Mouse (Mus musculus) stomach, postnatal 0 days (tissue): ENCODE results near the gene Akt3. TPM values are rescaled to one million over a fixed set of nuclear protein-coding genes. Genes with fewer than 3 reads are reported as not detected.

ENCODE experiments used
- ATAC-seq: fragments of 200-750 bp; cut with Nextera tagmentation; 2 replicates; pipeline ENCODE4 v1.8.0; 2017; ENCODE audit not compliant: low FRiP score, low TSS enrichment
- DNase-seq: peaks from one replicate; pipeline ENCODE4 v3.0.0-alpha.2; 2016; ENCODE audit warnings: low spot score
- H3K27ac ChIP-seq: fragments of 300-500 bp; sonication (generic); replicated peaks from 2 replicates; pipeline ENCODE4 v1.5.1; 2014; ENCODE audit warnings: mild to moderate bottlenecking, control low read depth
- H3K27me3 ChIP-seq: fragments of 300-500 bp; sonication (generic); 2 replicates; pipeline ENCODE4 v1.6.1; 2014; ENCODE audit warnings: low read length; ENCODE audit not compliant: control insufficient read depth, insufficient read depth
- H3K36me3 ChIP-seq: fragments of 300-500 bp; sonication (generic); 2 replicates; pipeline ENCODE4 v1.6.1; 2014; ENCODE audit warnings: low read length, mixed read lengths; ENCODE audit not compliant: control insufficient read depth, insufficient read depth
- H3K4me1 ChIP-seq: fragments of 300-500 bp; sonication (generic); replicated peaks from 2 replicates; pipeline ENCODE4 v1.6.1; 2014; ENCODE audit warnings: antibody characterized with exemption; ENCODE audit not compliant: control insufficient read depth, insufficient read depth
- H3K4me2 ChIP-seq: fragments of 300-500 bp; sonication (generic); replicated peaks from 2 replicates; pipeline ENCODE4 v1.6.1; 2014; ENCODE audit warnings: low read depth, mild to moderate bottlenecking, control low read depth, moderate library complexity
- H3K4me3 ChIP-seq: fragments of 300-500 bp; sonication (generic); 2 replicates; pipeline ENCODE4 v1.5.1; 2014; ENCODE audit warnings: low read depth, low read length, control low read depth
- H3K9ac ChIP-seq: fragments of 300-500 bp; sonication (generic); 2 replicates; pipeline ENCODE4 v1.6.1; 2014; ENCODE audit warnings: mild to moderate bottlenecking, low read length, control low read depth, mixed read lengths
- H3K9me3 ChIP-seq: fragments of 300-500 bp; sonication (generic); 2 replicates; pipeline ENCODE4 v1.6.1; 2016; ENCODE audit warnings: low read length; ENCODE audit not compliant: control insufficient read depth
- CTCF ChIP-seq: IDR thresholded peaks from 2 replicates; pipeline ENCODE4 v1.5.1; 2016; ENCODE audit warnings: antibody characterized with exemption, low read depth, mild to moderate bottlenecking, moderate library complexity
- EP300 ChIP-seq: optimal IDR thresholded peaks from 2 replicates; pipeline ENCODE3; 2016; ENCODE audit warnings: antibody characterized with exemption
- WGBS: fragments of 180-500 bp; shearing (Covaris S2); extraction: QIAGEN DNeasy Blood & Tissue Kit; methylation state at CpG from one replicate; pipeline ENCODE4 v1.1.7; 2014; 5-methylcytosine and 5-hydroxymethylcytosine counted together
- polyA plus RNA-seq: library from polyadenylated mRNA; unstranded; fragments of >200 nt; fragmentation: Nextera tagmentation; extraction: Ambion mirVana; gene quantifications from 2 replicates; pipeline ENCODE4 v1.2.1, GENCODE M21; 2015

The Akt3 gene
- polyA plus RNA-seq, 1 experiment from 2014 or later, result 2.1 TPM

DNA sequence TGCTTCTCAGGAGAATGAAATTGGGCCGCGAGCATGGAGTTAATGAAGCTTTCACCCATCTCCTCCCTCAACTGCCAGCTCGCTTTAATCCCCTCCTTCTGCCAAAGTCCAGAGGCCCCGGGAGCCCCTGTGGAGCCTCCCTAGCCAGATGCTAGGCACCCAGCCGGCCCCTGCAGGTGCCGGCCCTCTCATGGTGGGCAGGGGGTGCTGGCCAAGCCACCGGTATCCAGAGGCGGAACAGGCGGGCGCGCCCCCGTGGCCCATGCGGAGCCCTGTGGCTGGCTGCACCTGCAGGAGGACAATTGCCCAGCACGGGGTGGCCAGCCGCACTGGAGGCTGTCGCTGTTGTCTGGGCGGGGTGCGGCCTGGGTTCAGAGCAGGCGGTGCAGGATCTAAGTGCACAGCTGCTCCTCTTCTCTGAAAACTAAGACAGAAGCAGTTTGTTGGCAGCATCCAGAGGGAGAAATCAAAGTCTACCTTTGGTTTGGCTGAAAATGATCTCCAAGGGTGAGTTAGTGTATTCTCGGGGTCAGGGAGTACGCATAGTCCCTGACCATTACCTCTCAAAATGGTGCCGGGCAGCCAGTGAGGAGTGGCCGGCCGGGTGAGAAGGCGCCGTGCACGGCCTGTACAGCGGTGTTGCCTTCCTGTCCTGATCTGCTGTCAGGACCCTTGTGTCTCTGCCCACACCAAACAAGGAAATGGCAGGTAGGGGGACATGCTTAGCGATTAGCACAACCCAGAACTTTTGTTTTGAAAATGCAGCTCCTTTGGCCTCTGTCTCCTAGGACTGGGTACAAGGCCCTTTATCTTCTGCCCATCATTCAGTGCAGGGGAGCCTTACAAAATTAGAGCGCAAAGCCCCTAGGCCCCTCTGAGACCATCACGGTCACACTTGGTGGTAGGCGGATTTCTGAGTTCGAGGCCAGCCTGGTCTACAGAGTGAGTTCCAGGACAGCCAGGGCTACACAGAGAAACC lies 260.0 kb downstream of the Akt3 start:
- Histone ChIP-seq H3K9ac (no peak overlapping the region), H3K4me2 (peak overlapping the region; percentile 27; the same call in 1 of the 2 replicates), H3K27ac (no peak overlapping the region), H3K27me3 (no peaks in the 10 kb centered on the region), H3K9me3 (no peaks in the 10 kb centered on the region), H3K4me1 (peaks cover 4% of the 10 kb centered on the region; the same call in 1 of the 2 replicates), H3K36me3 (no peaks in the 10 kb centered on the region), H3K4me3 (no peak overlapping the region)
- WGBS, result 64% methylated on average over 33 of the region's 33 CpGs
- peak; percentile 50; the same call in 1 of the 2 replicates for ATAC-seq
- DNase-seq, result peak; percentile 49
- no peak for TF ChIP-seq EP300
- TF ChIP-seq CTCF, result no peak

- WGBS, result 70% methylated on average over 6 of the region's 6 CpGs
- H3K27me3 ChIP-seq, result no peaks in the 10 kb centered on the region
- H3K4me1 ChIP-seq, result peaks cover 4% of the 10 kb centered on the region; the same call in 1 of the 2 replicates
- ATAC-seq (no peak), DNase-seq (no peak)
- no peak overlapping the region; the same call in 1 of the 2 replicates for H3K4me2 ChIP-seq
- H3K9ac ChIP-seq, result no peak overlapping the region
- no peaks in the 10 kb centered on the region for H3K9me3 ChIP-seq
- no peaks in the 10 kb centered on the region for H3K36me3 ChIP-seq
- H3K4me3 ChIP-seq, result no peak overlapping the region
- H3K27ac ChIP-seq, result no peak overlapping the region
- TF ChIP-seq CTCF, result no peak
- TF ChIP-seq EP300, result no peak
Observed at GRCm38 (mm10) chr1:176997254-176997653, 260.7 kb downstream of the Akt3 start.

DNA sequence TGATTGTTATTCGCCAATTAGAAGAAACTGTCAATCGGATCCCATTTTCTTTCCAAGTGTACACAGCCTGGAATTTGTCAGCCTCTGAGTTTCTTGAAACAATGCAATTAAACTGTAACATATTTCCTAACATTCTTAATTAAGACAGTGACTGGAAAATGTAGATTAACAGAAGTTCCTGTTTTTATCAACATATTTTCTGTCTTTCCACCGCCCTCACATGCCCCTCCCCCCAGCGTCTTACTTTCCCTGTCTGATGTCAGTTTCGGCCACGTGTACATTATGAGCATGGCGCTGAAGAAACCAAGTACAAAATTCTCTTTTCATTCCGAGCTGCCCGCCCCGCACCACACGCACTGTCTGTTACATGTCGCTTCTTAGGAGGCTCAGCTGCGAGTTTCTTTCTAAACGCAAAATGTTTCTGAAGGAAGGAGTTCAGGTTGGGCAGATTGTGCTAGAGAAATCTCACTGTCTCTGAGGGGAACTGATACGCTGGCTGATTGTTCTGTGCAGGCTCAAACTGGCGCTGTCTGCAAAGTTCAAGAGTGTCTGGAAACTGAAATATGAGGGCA lies 261.3 kb downstream of the Akt3 start:
- Histone ChIP-seq H3K4me1 (peaks cover 4% of the 10 kb centered on the region; the same call in 1 of the 2 replicates), H3K27ac (no peak overlapping the region), H3K9ac (no peak overlapping the region), H3K4me2 (0 out of 2 replicates have a peak overlapping the region, but pooled peaks have one; percentile 23), H3K36me3 (no peaks in the 10 kb centered on the region), H3K4me3 (no peak overlapping the region), H3K9me3 (no peaks in the 10 kb centered on the region), H3K27me3 (no peaks in the 10 kb centered on the region)
- no peak for TF ChIP-seq EP300
- ATAC-seq, result no peak
- 48% methylated on average over 16 of the region's 16 CpGs for WGBS
- DNase-seq, result no peak

DNA sequence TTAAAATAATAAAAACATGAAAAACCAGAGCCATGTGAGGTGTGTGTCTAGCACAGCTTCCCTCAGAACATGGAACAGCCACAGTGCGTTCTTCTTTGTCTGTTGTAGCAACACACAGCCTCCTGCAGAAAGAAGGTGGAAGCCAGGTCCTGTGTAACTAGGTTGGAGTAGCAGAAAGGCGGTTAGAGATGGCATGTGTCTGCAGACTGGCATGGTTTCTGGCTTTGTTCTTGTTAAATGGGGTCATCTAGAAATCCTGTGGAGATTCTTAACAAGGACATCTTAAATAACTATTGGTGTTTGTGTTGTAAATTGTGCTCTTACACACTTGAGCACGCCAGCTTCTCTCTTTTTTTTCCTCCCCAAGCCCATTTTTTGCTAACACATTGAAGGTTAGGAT lies 261.8 kb downstream of the Akt3 start:
- no peak overlapping the region for H3K9ac ChIP-seq
- H3K9me3 ChIP-seq, result no peaks in the 10 kb centered on the region
- H3K4me2 ChIP-seq, result no peak overlapping the region
- TF ChIP-seq EP300 (no peak), CTCF (no peak)
- no peak for ATAC-seq
- no peak for DNase-seq
- H3K27me3 ChIP-seq, result no peaks in the 10 kb centered on the region
- no peaks in the 10 kb centered on the region for H3K36me3 ChIP-seq
- no peak overlapping the region for H3K4me3 ChIP-seq
- peaks cover 4% of the 10 kb centered on the region; the same call in 1 of the 2 replicates for H3K4me1 ChIP-seq
- 94% methylated on average over 3 of the region's 3 CpGs for WGBS
- H3K27ac ChIP-seq, result no peak overlapping the region

GRCm38 (mm10) chr1:176995419-176995775 lies 262.6 kb downstream of the Akt3 start:
- Histone ChIP-seq H3K27me3 (no peaks in the 10 kb centered on the region), H3K9ac (no peak overlapping the region), H3K9me3 (no peaks in the 10 kb centered on the region), H3K36me3 (no peaks in the 10 kb centered on the region), H3K4me1 (peaks cover 4% of the 10 kb centered on the region; the same call in 1 of the 2 replicates), H3K27ac (no peak overlapping the region), H3K4me2 (no peak overlapping the region), H3K4me3 (no peak overlapping the region)
- TF ChIP-seq CTCF, result no peak
- no peak for TF ChIP-seq EP300
- ATAC-seq, result no peak
- DNase-seq, result no peak
- WGBS, result 92% methylated on average over 4 of the region's 4 CpGs
